Mouse (Mus musculus) embryonic facial prominence, embryonic 12.5 days (tissue): Measurements from ENCODE around the gene Lce1m. TPM values are rescaled to one million over a fixed set of nuclear protein-coding genes. Genes with fewer than 3 reads are reported as not detected.

ENCODE experiments used
- ATAC-seq: fragments of 200-750 bp; cut with Nextera tagmentation; 2 replicates; pipeline ENCODE4 v1.8.0; 2017; ENCODE audit not compliant: insufficient number of reproducible peaks, insufficient read depth, low FRiP score, low TSS enrichment
- H3K27ac ChIP-seq: fragments of 300-500 bp; sonication (generic); 2 replicates; pipeline ENCODE4 v1.5.1; 2016; ENCODE audit warnings: mild to moderate bottlenecking
- H3K27me3 ChIP-seq: fragments of 300-500 bp; sonication (generic); 2 replicates; pipeline ENCODE4 v1.6.1; 2016; ENCODE audit warnings: mild to moderate bottlenecking, moderate library complexity
- H3K36me3 ChIP-seq: fragments of 300-500 bp; sonication (generic); 2 replicates; pipeline ENCODE4 v1.6.1; 2016; ENCODE audit warnings: mild to moderate bottlenecking
- H3K4me1 ChIP-seq: fragments of 300-500 bp; sonication (generic); 2 replicates; pipeline ENCODE4 v1.6.1; 2016
- H3K4me2 ChIP-seq: fragments of 300-500 bp; sonication (generic); replicated peaks from 2 replicates; pipeline ENCODE4 v1.6.1; 2016; ENCODE audit warnings: mild to moderate bottlenecking, moderate library complexity
- H3K4me3 ChIP-seq: fragments of 300-500 bp; sonication (generic); 2 replicates; pipeline ENCODE4 v1.5.1; 2016; ENCODE audit warnings: mild to moderate bottlenecking
- H3K9ac ChIP-seq: fragments of 300-500 bp; sonication (generic); 2 replicates; pipeline ENCODE4 v1.6.1; 2016; ENCODE audit warnings: mild to moderate bottlenecking, moderate library complexity
- H3K9me3 ChIP-seq: fragments of 300-500 bp; sonication (generic); 2 replicates; pipeline ENCODE4 v1.6.1; 2016; ENCODE audit warnings: mild to moderate bottlenecking, moderate library complexity
- WGBS: fragments of 180-500 bp; shearing (Covaris S2); methylation state at CpG from one replicate; pipeline ENCODE4 v1.1.7; 2016; 5-methylcytosine and 5-hydroxymethylcytosine counted together
- polyA plus RNA-seq: library from polyadenylated mRNA; unstranded; fragments of >200 nt; fragmentation: Nextera tagmentation; extraction: Ambion mirVana; gene quantifications from 2 replicates; pipeline ENCODE4 v1.2.1, GENCODE M21; 2016

Gene Lce1m
- polyA plus RNA-seq, 1 experiment from 2014 or later, result not detected

DNA sequence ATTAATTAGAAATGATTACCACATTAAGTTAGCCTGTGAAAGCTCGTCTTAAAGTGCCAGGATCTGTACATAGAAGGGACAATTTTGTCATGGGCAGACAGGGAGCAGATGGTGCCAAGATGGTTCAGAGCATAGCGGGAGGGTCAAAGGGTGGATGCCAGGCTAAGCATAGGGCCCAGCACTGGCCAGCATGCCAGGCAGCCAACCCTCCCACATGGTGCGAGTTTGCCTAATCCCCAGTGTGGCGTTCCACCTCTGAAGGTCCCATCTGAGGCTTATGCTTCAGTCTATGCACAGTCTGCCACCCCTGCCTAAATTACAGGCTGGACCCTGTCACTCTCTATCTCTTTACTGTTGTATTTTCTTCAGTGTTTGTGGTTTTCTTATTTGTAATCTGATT lies 16.0 kb downstream of the Lce1m start:
- H3K27me3 ChIP-seq, result no peaks in the 10 kb centered on the region
- no peaks in the 10 kb centered on the region for H3K9me3 ChIP-seq
- H3K27ac ChIP-seq, result no peak overlapping the region
- H3K9ac ChIP-seq, result no peak overlapping the region
- H3K4me2 ChIP-seq, result no peak overlapping the region
- WGBS, result 67% methylated on average over 4 of the region's 4 CpGs
- ATAC-seq, result no peak
- no peak overlapping the region for H3K4me3 ChIP-seq
- H3K4me1 ChIP-seq, result no peaks in the 10 kb centered on the region
- H3K36me3 ChIP-seq, result no peaks in the 10 kb centered on the region

DNA sequence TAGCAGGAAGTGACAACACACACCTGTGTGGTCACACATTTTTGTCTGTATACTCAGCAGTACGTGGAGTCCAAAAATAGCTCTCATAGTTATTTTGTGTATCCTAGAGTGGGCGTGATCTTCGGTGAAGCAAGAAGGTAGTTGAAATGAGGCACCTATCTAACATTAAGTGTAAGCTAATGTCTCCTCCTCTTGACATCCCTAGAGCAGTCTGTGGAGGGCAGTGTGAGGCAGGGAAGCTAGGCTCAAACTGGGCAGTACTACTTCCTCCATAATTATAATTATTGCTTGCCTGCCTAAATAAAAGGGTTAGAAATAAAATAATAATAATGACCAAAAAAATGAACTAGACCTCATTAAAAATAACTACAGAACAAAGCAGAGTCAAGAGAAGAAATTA lies 18.2 kb downstream of the Lce1m start:
- no peaks in the 10 kb centered on the region for H3K36me3 ChIP-seq
- H3K9me3 ChIP-seq, result no peaks in the 10 kb centered on the region
- no peaks in the 10 kb centered on the region for H3K4me1 ChIP-seq
- H3K9ac ChIP-seq, result no peak overlapping the region
- WGBS, result 83% methylated on average over 3 of the region's 3 CpGs
- H3K27ac ChIP-seq, result no peak overlapping the region
- H3K4me3 ChIP-seq, result no peak overlapping the region
- H3K4me2 ChIP-seq, result no peak overlapping the region
- H3K27me3 ChIP-seq, result no peaks in the 10 kb centered on the region
- no peak for ATAC-seq

DNA sequence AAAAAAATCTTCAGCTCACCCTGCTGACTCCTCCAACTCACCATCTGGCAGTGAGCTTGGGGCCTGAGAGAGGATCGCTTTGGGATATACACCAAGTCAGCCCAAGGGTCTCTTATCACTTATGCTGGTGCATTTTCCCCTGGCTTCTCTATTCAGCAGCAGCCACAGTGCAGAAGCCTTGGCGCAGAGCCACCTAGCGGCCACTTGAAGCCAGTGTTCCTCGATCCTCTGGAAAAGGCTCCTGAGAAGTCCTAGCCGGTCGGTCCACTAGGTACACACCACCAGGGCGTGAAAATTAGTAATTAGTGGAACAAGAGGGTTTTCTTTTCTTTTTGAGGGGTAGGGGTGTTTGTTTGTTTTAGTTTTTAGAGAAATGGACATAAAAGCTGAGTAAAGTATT lies 20.2 kb downstream of the Lce1m start:
- Histone ChIP-seq H3K4me3 (no peak overlapping the region), H3K4me1 (no peaks in the 10 kb centered on the region), H3K27me3 (no peaks in the 10 kb centered on the region), H3K36me3 (no peaks in the 10 kb centered on the region), H3K27ac (no peak overlapping the region), H3K9me3 (no peaks in the 10 kb centered on the region), H3K9ac (no peak overlapping the region), H3K4me2 (no peak overlapping the region)
- ATAC-seq, result 0 out of 2 replicates have a peak, but pooled peaks have one; percentile 47
- 4% methylated on average over 7 of the region's 7 CpGs for WGBS

GRCm38 (mm10) chr3:92991926-92992325 lies 26.9 kb downstream of the Lce1m start, which contains the start of gene Lce3f:
Gene Lce3f, plus strand, starts transcription at chr3:92992226.
- H3K27ac ChIP-seq, result no peak within 1 kb of the TSS
- no peak within 1 kb of the TSS for H3K4me2 ChIP-seq
- no peaks in the 10 kb centered on the region for H3K9me3 ChIP-seq
- H3K36me3 ChIP-seq, result no peaks in the 10 kb centered on the region
- no peak for ATAC-seq
- no peaks in the 10 kb centered on the region for H3K27me3 ChIP-seq
- no peaks in the 10 kb centered on the region for H3K4me1 ChIP-seq
- no peak within 1 kb of the TSS for H3K9ac ChIP-seq
- H3K4me3 ChIP-seq, result no peak within 1 kb of the TSS

DNA sequence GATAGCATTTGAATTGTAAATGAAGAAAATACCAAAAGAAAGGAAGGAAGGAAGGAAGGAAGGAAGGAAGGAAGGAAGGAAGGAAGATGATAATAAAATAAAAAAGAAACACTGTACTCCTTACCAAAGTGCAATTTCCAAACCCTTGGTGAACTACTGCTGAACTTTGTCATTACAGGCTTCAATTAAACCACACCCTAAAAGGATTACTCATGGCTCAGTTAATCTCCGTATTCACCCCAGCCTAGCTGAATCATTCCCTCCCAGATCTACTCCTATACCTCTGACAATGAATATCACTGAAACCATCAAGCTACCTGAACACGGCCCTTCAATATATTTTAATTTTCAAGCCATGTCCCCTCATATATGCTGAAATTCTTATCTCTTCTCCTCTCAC lies 40.4 kb downstream of the Lce1m start:
- Histone ChIP-seq H3K4me2 (no peak overlapping the region), H3K4me3 (no peak overlapping the region), H3K36me3 (no peaks in the 10 kb centered on the region), H3K4me1 (no peaks in the 10 kb centered on the region), H3K27ac (no peak overlapping the region), H3K27me3 (no peaks in the 10 kb centered on the region), H3K9ac (no peak overlapping the region), H3K9me3 (no peaks in the 10 kb centered on the region)
- 78% methylated on average over 2 of the region's 2 CpGs for WGBS
- ATAC-seq, result no peak

Other genes starting within 250 kb of the Lce1m start
- gene Lce1i, start 240.2 kb downstream of the Lce1m start, polyA plus RNA-seq, result not detected in 2 replicates
- gene Lce1j, start 228.5 kb downstream of the Lce1m start, polyA plus RNA-seq, result not detected in 2 replicates
- not detected in 2 replicates for gene Lce1k, start 211.2 kb downstream of the Lce1m start, polyA plus RNA-seq
- not detected in 2 replicates for gene Kprp, start 191.8 kb downstream of the Lce1m start, polyA plus RNA-seq
- not detected in 2 replicates for gene Lce1l, start 167.8 kb downstream of the Lce1m start, polyA plus RNA-seq
- not detected in 2 replicates for gene 2310050C09Rik, start 148.8 kb downstream of the Lce1m start, polyA plus RNA-seq
- gene Lce3a, start 92.8 kb downstream of the Lce1m start, polyA plus RNA-seq, result not detected in 2 replicates
- gene Lce3b, start 86.1 kb downstream of the Lce1m start, polyA plus RNA-seq, result not detected in 2 replicates
- gene Lce3c, start 74.6 kb downstream of the Lce1m start, polyA plus RNA-seq, result not detected in 2 replicates
- not detected in 2 replicates for gene Lce3d, start 61.7 kb downstream of the Lce1m start, polyA plus RNA-seq
- not detected in 2 replicates for gene Lce3e, start 52.0 kb downstream of the Lce1m start, polyA plus RNA-seq
- gene Lce3f, start 26.8 kb downstream of the Lce1m start, polyA plus RNA-seq, result not detected in 2 replicates
- gene Crct1, start 3.4 kb downstream of the Lce1m start, polyA plus RNA-seq, result not detected in 2 replicates
- gene Gm4858, start 49.8 kb upstream of the Lce1m start, polyA plus RNA-seq, result not detected in 2 replicates
- gene Crnn, start 125.7 kb upstream of the Lce1m start, polyA plus RNA-seq, result not detected in 2 replicates
- gene Flg2, start 178.2 kb upstream of the Lce1m start, polyA plus RNA-seq, result not detected in 2 replicates